Mouse (Mus musculus) intestine, embryonic 16.5 days (tissue): Measurements from ENCODE around the gene Sh3bp5. TPM values are rescaled to one million over a fixed set of nuclear protein-coding genes. Genes with fewer than 3 reads are reported as not detected.
A peak's percentile ranks its signal among the peaks of the same experiment; 100 is the strongest.

Experiments
- ATAC-seq: fragments of 200-750 bp; cut with Nextera tagmentation; 2 replicates; pipeline ENCODE4 v1.8.0; 2017; ENCODE audit warnings: moderate TSS enrichment, moderate library complexity
- H3K27ac ChIP-seq: fragments of 300-500 bp; sonication (generic); 2 replicates; pipeline ENCODE4 v1.5.1; 2014; ENCODE audit warnings: mild to moderate bottlenecking, low read length
- H3K27me3 ChIP-seq: fragments of 300-500 bp; sonication (generic); replicated peaks from 2 replicates; pipeline ENCODE4 v1.6.1; 2014; ENCODE audit warnings: low read length, control low read depth, mixed read lengths; ENCODE audit not compliant: control insufficient read depth, insufficient read depth
- H3K36me3 ChIP-seq: fragments of 300-500 bp; sonication (generic); 2 replicates; pipeline ENCODE4 v1.6.1; 2014; ENCODE audit warnings: low read length, control low read depth; ENCODE audit not compliant: control insufficient read depth, insufficient read depth
- H3K4me1 ChIP-seq: fragments of 300-500 bp; sonication (generic); 2 replicates; pipeline ENCODE4 v1.6.1; 2014; ENCODE audit warnings: low read length, control low read depth, mixed read lengths; ENCODE audit not compliant: control insufficient read depth, insufficient read depth
- H3K4me2 ChIP-seq: fragments of 300-500 bp; sonication (generic); 2 replicates; pipeline ENCODE4 v1.6.1; 2014; ENCODE audit warnings: low read depth, low read length, control low read depth
- H3K4me3 ChIP-seq: fragments of 300-500 bp; sonication (generic); 2 replicates; pipeline ENCODE4 v1.5.1; 2014; ENCODE audit warnings: mild to moderate bottlenecking, low read length
- H3K9ac ChIP-seq: fragments of 300-500 bp; sonication (generic); 2 replicates; pipeline ENCODE4 v1.6.1; 2014; ENCODE audit warnings: low read depth, low read length
- H3K9me3 ChIP-seq: fragments of 300-500 bp; sonication (generic); 2 replicates; pipeline ENCODE4 v1.6.1; 2016; ENCODE audit warnings: low read length, control low read depth; ENCODE audit not compliant: control insufficient read depth
- WGBS: fragments of 180-500 bp; shearing (Covaris S2); extraction: QIAGEN DNeasy Blood & Tissue Kit; methylation state at CpG from one replicate; pipeline ENCODE4 v1.1.7; 2014; 5-methylcytosine and 5-hydroxymethylcytosine counted together
- polyA plus RNA-seq: library from polyadenylated mRNA; unstranded; fragments of >200 nt; fragmentation: Nextera tagmentation; extraction: Ambion mirVana; gene quantifications from 2 replicates; pipeline ENCODE4 v1.2.1, GENCODE M21; 2015

Sh3bp5 gene
- polyA plus RNA-seq, 1 experiment from 2014 or later = 17.2 TPM

- H3K4me1 ChIP-seq = peaks cover 31% of the 10 kb centered on the region
- no peak overlapping the region; the same call in 1 of the 2 replicates for H3K27ac ChIP-seq
- no peak overlapping the region for H3K9ac ChIP-seq
- no peaks in the 10 kb centered on the region for H3K9me3 ChIP-seq
- no peaks in the 10 kb centered on the region for H3K36me3 ChIP-seq
- WGBS = 49% methylated on average over 7 of the region's 7 CpGs
- no peaks in the 10 kb centered on the region for H3K27me3 ChIP-seq
- no peak overlapping the region for H3K4me2 ChIP-seq
- no peak overlapping the region for H3K4me3 ChIP-seq
- no peak; the same call in 1 of the 2 replicates for ATAC-seq
Observed at GRCm38 (mm10) chr14:31414967-31415376, 20.9 kb downstream of the Sh3bp5 start.

- H3K27ac ChIP-seq = no peak overlapping the region; the same call in 1 of the 2 replicates
- H3K27me3 ChIP-seq = no peaks in the 10 kb centered on the region
- no peak overlapping the region for H3K4me2 ChIP-seq
- peaks cover 28% of the 10 kb centered on the region for H3K4me1 ChIP-seq
- no peaks in the 10 kb centered on the region for H3K9me3 ChIP-seq
- no peak overlapping the region for H3K9ac ChIP-seq
- H3K36me3 ChIP-seq = no peaks in the 10 kb centered on the region
- WGBS = 56% methylated on average over 10 of the region's 10 CpGs
- no peak overlapping the region for H3K4me3 ChIP-seq
- no peak; the same call in 1 of the 2 replicates for ATAC-seq
Observed at GRCm38 (mm10) chr14:31414235-31414966, 21.5 kb downstream of the Sh3bp5 start.

- Histone ChIP-seq H3K4me1 (peaks cover 24% of the 10 kb centered on the region), H3K27me3 (no peaks in the 10 kb centered on the region), H3K36me3 (no peaks in the 10 kb centered on the region), H3K9me3 (no peaks in the 10 kb centered on the region), H3K9ac (no peak overlapping the region), H3K27ac (no peak overlapping the region), H3K4me2 (no peak overlapping the region), H3K4me3 (no peak overlapping the region)
- no peak for ATAC-seq
- 64% methylated on average over 6 of the region's 6 CpGs for WGBS
Observed at GRCm38 (mm10) chr14:31413475-31414086, 22.3 kb downstream of the Sh3bp5 start.

GRCm38 (mm10) chr14:31412651-31413056 lies 23.2 kb downstream of the Sh3bp5 start:
- ATAC-seq = no peak
- H3K36me3 ChIP-seq = no peaks in the 10 kb centered on the region
- no peak overlapping the region for H3K4me3 ChIP-seq
- WGBS = 83% methylated on average over 10 of the region's 10 CpGs
- peaks cover 24% of the 10 kb centered on the region for H3K4me1 ChIP-seq
- H3K27me3 ChIP-seq = no peaks in the 10 kb centered on the region
- H3K27ac ChIP-seq = no peak overlapping the region
- H3K9me3 ChIP-seq = no peaks in the 10 kb centered on the region
- no peak overlapping the region for H3K4me2 ChIP-seq
- H3K9ac ChIP-seq = no peak overlapping the region

- Histone ChIP-seq H3K27ac (no peak overlapping the region), H3K9ac (no peak overlapping the region), H3K36me3 (no peaks in the 10 kb centered on the region), H3K27me3 (no peaks in the 10 kb centered on the region), H3K4me3 (no peak overlapping the region), H3K9me3 (no peaks in the 10 kb centered on the region), H3K4me1 (peaks cover 20% of the 10 kb centered on the region), H3K4me2 (no peak overlapping the region)
- 66% methylated on average over 4 of the region's 4 CpGs for WGBS
- ATAC-seq = no peak
Observed at GRCm38 (mm10) chr14:31410737-31411136, 25.1 kb downstream of the Sh3bp5 start.

GRCm38 (mm10) chr14:31410123-31410724 lies 25.7 kb downstream of the Sh3bp5 start:
- no peak overlapping the region for H3K4me3 ChIP-seq
- WGBS = 85% methylated on average over 9 of the region's 9 CpGs
- no peak overlapping the region for H3K27ac ChIP-seq
- peaks cover 16% of the 10 kb centered on the region for H3K4me1 ChIP-seq
- H3K4me2 ChIP-seq = no peak overlapping the region
- H3K9me3 ChIP-seq = no peaks in the 10 kb centered on the region
- no peak for ATAC-seq
- H3K36me3 ChIP-seq = no peaks in the 10 kb centered on the region
- no peak overlapping the region for H3K9ac ChIP-seq
- no peaks in the 10 kb centered on the region for H3K27me3 ChIP-seq

GRCm38 (mm10) chr14:31408666-31409065 lies 27.2 kb downstream of the Sh3bp5 start:
- H3K4me2 ChIP-seq = no peak overlapping the region
- no peaks in the 10 kb centered on the region for H3K36me3 ChIP-seq
- no peaks in the 10 kb centered on the region for H3K9me3 ChIP-seq
- H3K27ac ChIP-seq = no peak overlapping the region; the same call in 1 of the 2 replicates
- peaks cover 4% of the 10 kb centered on the region for H3K4me1 ChIP-seq
- WGBS = 64% methylated on average over 8 of the region's 8 CpGs
- ATAC-seq = no peak
- H3K4me3 ChIP-seq = no peak overlapping the region
- no peaks in the 10 kb centered on the region for H3K27me3 ChIP-seq
- H3K9ac ChIP-seq = no peak overlapping the region

- peaks cover 6% of the 10 kb centered on the region for H3K4me1 ChIP-seq
- no peak overlapping the region for H3K4me2 ChIP-seq
- H3K36me3 ChIP-seq = no peaks in the 10 kb centered on the region
- H3K4me3 ChIP-seq = no peak overlapping the region
- H3K27me3 ChIP-seq = no peaks in the 10 kb centered on the region
- no peak for ATAC-seq
- H3K9me3 ChIP-seq = no peaks in the 10 kb centered on the region
- WGBS = 79% methylated on average over 6 of the region's 6 CpGs
- peak overlapping the region; percentile 14; the same call in 1 of the 2 replicates for H3K27ac ChIP-seq
- H3K9ac ChIP-seq = 0 out of 2 replicates have a peak overlapping the region, but pooled peaks have one; percentile 17
Observed at GRCm38 (mm10) chr14:31407911-31408604, 27.8 kb downstream of the Sh3bp5 start.

- Histone ChIP-seq H3K27me3 (no peaks in the 10 kb centered on the region), H3K9me3 (no peaks in the 10 kb centered on the region), H3K4me2 (no peak overlapping the region), H3K36me3 (no peaks in the 10 kb centered on the region), H3K4me3 (no peak overlapping the region), H3K27ac (no peak overlapping the region), H3K4me1 (peaks cover 11% of the 10 kb centered on the region), H3K9ac (no peak overlapping the region)
- 67% methylated on average over 15 of the region's 15 CpGs for WGBS
- no peak for ATAC-seq
Observed at GRCm38 (mm10) chr14:31407208-31407607, 28.7 kb downstream of the Sh3bp5 start.
